Mouse (Mus musculus): ENCODE data around the gene Scn9a. TPM values are rescaled to one million over a fixed set of nuclear protein-coding genes. Genes with fewer than 3 reads are reported as not detected.

Scn9a gene
- total RNA-seq, 1 experiment from 2014 or later: not detected

- ATAC-seq (replicated peaks; ENCODE audit: insufficient number of reproducible peaks, low FRiP score, low TSS enrichment, poor library complexity, severe bottlenecking): no peak
These were observed 161.5 kb downstream of the Scn9a start for GRCm38 (mm10) chr2:66473181-66473822.

- ATAC-seq (replicated peaks; ENCODE audit: insufficient number of reproducible peaks, low FRiP score, low TSS enrichment, poor library complexity, severe bottlenecking): no peak
These were observed 169.3 kb downstream of the Scn9a start for GRCm38 (mm10) chr2:66465484-66465883.

- no peak for ATAC-seq (replicated peaks; ENCODE audit: insufficient number of reproducible peaks, low FRiP score, low TSS enrichment, poor library complexity, severe bottlenecking)
These were observed 169.8 kb downstream of the Scn9a start for GRCm38 (mm10) chr2:66464874-66465458.

GRCm38 (mm10) chr2:66463916-66464315 is 170.8 kb downstream of the Scn9a start:
- no peak for ATAC-seq (replicated peaks; ENCODE audit: insufficient number of reproducible peaks, low FRiP score, low TSS enrichment, poor library complexity, severe bottlenecking)

- no peak for ATAC-seq (replicated peaks; ENCODE audit: insufficient number of reproducible peaks, low FRiP score, low TSS enrichment, poor library complexity, severe bottlenecking)
These were observed 172.3 kb downstream of the Scn9a start for GRCm38 (mm10) chr2:66462458-66462857.

- no peak for ATAC-seq (replicated peaks; ENCODE audit: insufficient number of reproducible peaks, low FRiP score, low TSS enrichment, poor library complexity, severe bottlenecking)
These were observed 194.1 kb downstream of the Scn9a start, which contains the start of gene Scn1a for GRCm38 (mm10) chr2:66440711-66441110. Gene Scn1a, minus strand, starts transcription at chr2:66440840.

- ATAC-seq (replicated peaks; ENCODE audit: insufficient number of reproducible peaks, low FRiP score, low TSS enrichment, poor library complexity, severe bottlenecking): no peak
These were observed 194.8 kb downstream of the Scn9a start for GRCm38 (mm10) chr2:66439764-66440471.

GRCm38 (mm10) chr2:66436286-66436685 is 198.5 kb downstream of the Scn9a start:
- ATAC-seq (replicated peaks; ENCODE audit: insufficient number of reproducible peaks, low FRiP score, low TSS enrichment, poor library complexity, severe bottlenecking): no peak

Other genes starting within 250 kb of the Scn9a start
- 0.32 TPM in 1 of 3 replicates, not detected in the others for gene Scn1a, start 194.1 kb downstream of the Scn9a start, total RNA-seq (2017)
- gene Scn7a, start 150.0 kb upstream of the Scn9a start, total RNA-seq (2017): not detected in 3 replicates